ENCODE assay signal across 12 mouse cellular contexts in genomic region chr10:110980441-110980840, GRCm38 (mm10).
"Had no signal": no experiment of that assay in that cellular context is flagged by ENCODE, and none has a peak within 500 bp of the region (broad histone marks: within the 10 kb centered on the region; RNA-seq: fewer than 3 reads in every experiment).

No protein-coding gene starts in this region.

- DNase-seq: lung, postnatal 14 days; thymus, adult 18-20 months; thymus, postnatal 25 days had no signal

- H3K9ac ChIP-seq: hindbrain, embryonic 15.5 days; lung, embryonic 15.5 days; midbrain, embryonic 15.5 days; neural tube, embryonic 12.5 days had no signal

- ATAC-seq: midbrain, embryonic 15.5 days had no signal

- H3K27ac ChIP-seq: hindbrain, embryonic 15.5 days; left cerebral cortex, adult 2 months; limb, embryonic 10.5 days; lung, embryonic 15.5 days; macrophage; midbrain, embryonic 15.5 days; neural tube, embryonic 12.5 days had no signal

- H3K4me3 ChIP-seq: hindbrain, embryonic 15.5 days; left cerebral cortex, adult 2 months; limb, embryonic 10.5 days; lung, embryonic 15.5 days; megakaryocyte, embryonic 14.5 days; midbrain, embryonic 15.5 days; neural tube, embryonic 12.5 days had no signal

- H3K27me3 ChIP-seq: hindbrain, embryonic 15.5 days; lung, embryonic 15.5 days; megakaryocyte, embryonic 14.5 days; midbrain, embryonic 15.5 days; neural tube, embryonic 12.5 days had no signal

- H3K4me2 ChIP-seq: hindbrain, embryonic 15.5 days; lung, embryonic 15.5 days; midbrain, embryonic 11.5 days; midbrain, embryonic 15.5 days; neural tube, embryonic 12.5 days had no signal

- H3K9me3 ChIP-seq: hindbrain, embryonic 15.5 days; limb, embryonic 10.5 days; lung, embryonic 15.5 days; megakaryocyte, embryonic 14.5 days; midbrain, embryonic 15.5 days; neural tube, embryonic 12.5 days had no signal

- H3K4me1 ChIP-seq: hindbrain, embryonic 15.5 days; limb, embryonic 10.5 days; lung, embryonic 15.5 days; neural tube, embryonic 12.5 days had no signal
